Mouse (Mus musculus) lung, embryonic 16.5 days (tissue): Measurements from ENCODE around the gene Celf1. TPM values are rescaled to one million over a fixed set of nuclear protein-coding genes. Genes with fewer than 3 reads are reported as not detected.

Source experiments
- ATAC-seq: fragments of 200-750 bp; cut with Nextera tagmentation; 2 replicates; pipeline ENCODE4 v1.8.0; 2017; ENCODE audit warnings: low read depth, mild to moderate bottlenecking, moderate library complexity
- H3K27ac ChIP-seq: fragments of 300-500 bp; sonication (generic); 2 replicates; pipeline ENCODE4 v1.5.1; 2014; ENCODE audit warnings: mild to moderate bottlenecking, control low read depth, low read length
- H3K27me3 ChIP-seq: fragments of 300-500 bp; sonication (generic); 2 replicates; pipeline ENCODE4 v1.6.1; 2014; ENCODE audit warnings: low read depth, low read length, mixed read lengths; ENCODE audit not compliant: control insufficient read depth, insufficient read depth
- H3K36me3 ChIP-seq: fragments of 300-500 bp; sonication (generic); 2 replicates; pipeline ENCODE4 v1.6.1; 2014; ENCODE audit warnings: low read length; ENCODE audit not compliant: control insufficient read depth, insufficient read depth
- H3K4me1 ChIP-seq: fragments of 300-500 bp; sonication (generic); replicated peaks from 2 replicates; pipeline ENCODE4 v1.6.1; 2014; ENCODE audit warnings: low read length, mixed read lengths; ENCODE audit not compliant: control insufficient read depth, insufficient read depth
- H3K4me2 ChIP-seq: fragments of 300-500 bp; sonication (generic); 2 replicates; pipeline ENCODE4 v1.6.1; 2014; ENCODE audit warnings: low read depth, low read length, control low read depth
- H3K4me3 ChIP-seq: fragments of 300-500 bp; sonication (generic); 2 replicates; pipeline ENCODE4 v1.5.1; 2014; ENCODE audit warnings: mild to moderate bottlenecking, low read length, control low read depth
- H3K9ac ChIP-seq: fragments of 300-500 bp; sonication (generic); 2 replicates; pipeline ENCODE4 v1.6.1; 2014; ENCODE audit warnings: low read length, control low read depth
- H3K9me3 ChIP-seq: fragments of 300-500 bp; sonication (generic); 2 replicates; pipeline ENCODE4 v1.6.1; 2016; ENCODE audit warnings: low read length; ENCODE audit not compliant: control insufficient read depth
- WGBS: fragments of 180-500 bp; shearing (Covaris S2); extraction: QIAGEN DNeasy Blood & Tissue Kit; methylation state at CpG from one replicate; pipeline ENCODE4 v1.1.7; 2014; 5-methylcytosine and 5-hydroxymethylcytosine counted together
- polyA plus RNA-seq: library from polyadenylated mRNA; unstranded; fragments of >200 nt; fragmentation: Nextera tagmentation; extraction: Ambion mirVana; gene quantifications from 2 replicates; pipeline ENCODE4 v1.2.1, GENCODE M21; 2015

Gene Celf1
- polyA plus RNA-seq, 1 experiment from 2014 or later: 71.6 TPM

- peak; percentile 53 for ATAC-seq
- Histone ChIP-seq H3K27me3 (no peaks in the 10 kb centered on the region), H3K4me1 (no peaks in the 10 kb centered on the region), H3K27ac (peak overlapping the region; percentile 4), H3K36me3 (peaks cover 45% of the 10 kb centered on the region), H3K9ac (no peak overlapping the region), H3K9me3 (no peaks in the 10 kb centered on the region), H3K4me3 (no peak overlapping the region), H3K4me2 (no peak overlapping the region)
- WGBS: 67% methylated on average over 6 of the region's 6 CpGs
Measured at GRCm38 (mm10) chr2:91061849-91062481, 121.8 kb downstream of the Celf1 start.

- H3K36me3 ChIP-seq: peaks cover 35% of the 10 kb centered on the region
- H3K27ac ChIP-seq: no peak overlapping the region
- H3K9ac ChIP-seq: no peak overlapping the region
Measured at GRCm38 (mm10) chr2:91062779-91063606, 122.8 kb downstream of the Celf1 start.

GRCm38 (mm10) chr2:91064211-91064610, 124.0 kb downstream of the Celf1 start:
- no peaks in the 10 kb centered on the region for H3K9me3 ChIP-seq
- H3K27me3 ChIP-seq: no peaks in the 10 kb centered on the region
- no peak for ATAC-seq
- no peak overlapping the region for H3K4me3 ChIP-seq
- H3K4me2 ChIP-seq: no peak overlapping the region
- H3K9ac ChIP-seq: no peak overlapping the region
- H3K27ac ChIP-seq: no peak overlapping the region
- peaks cover 11% of the 10 kb centered on the region for H3K4me1 ChIP-seq
- peaks cover 25% of the 10 kb centered on the region for H3K36me3 ChIP-seq
- WGBS: 84% methylated on average over 6 of the region's 6 CpGs

More at GRCm38 (mm10) chr2:91062779-91063606, 122.8 kb downstream of the Celf1 start:
- 89% methylated on average over 16 of the region's 16 CpGs for WGBS
- H3K4me1 ChIP-seq: no peaks in the 10 kb centered on the region
- no peak overlapping the region for H3K4me2 ChIP-seq
- H3K4me3 ChIP-seq: no peak overlapping the region
- H3K9me3 ChIP-seq: no peaks in the 10 kb centered on the region
- H3K27me3 ChIP-seq: no peaks in the 10 kb centered on the region
- no peak for ATAC-seq

GRCm38 (mm10) chr2:91065544-91065943, 125.4 kb downstream of the Celf1 start:
- Histone ChIP-seq H3K27me3 (no peaks in the 10 kb centered on the region), H3K4me3 (no peak overlapping the region), H3K9me3 (no peaks in the 10 kb centered on the region), H3K36me3 (peaks cover 20% of the 10 kb centered on the region), H3K9ac (no peak overlapping the region), H3K27ac (no peak overlapping the region), H3K4me1 (peaks cover 15% of the 10 kb centered on the region), H3K4me2 (no peak overlapping the region)
- ATAC-seq: no peak
- WGBS: 54% methylated on average over 3 of the region's 3 CpGs

- no peak for ATAC-seq
- Histone ChIP-seq H3K9ac (no peak overlapping the region), H3K27me3 (no peaks in the 10 kb centered on the region), H3K9me3 (no peaks in the 10 kb centered on the region), H3K4me3 (no peak overlapping the region), H3K36me3 (peaks cover 14% of the 10 kb centered on the region), H3K4me2 (no peak overlapping the region), H3K4me1 (peaks cover 20% of the 10 kb centered on the region), H3K27ac (no peak overlapping the region)
- 84% methylated on average over 3 of the region's 3 CpGs for WGBS
Measured at GRCm38 (mm10) chr2:91066455-91066854, 126.3 kb downstream of the Celf1 start.

- 53% methylated on average over 13 of the region's 13 CpGs for WGBS
- no peaks in the 10 kb centered on the region for H3K9me3 ChIP-seq
- ATAC-seq: no peak
- H3K27ac ChIP-seq: no peak overlapping the region
- H3K36me3 ChIP-seq: peaks cover 5% of the 10 kb centered on the region
- peak overlapping the region; percentile 68 for H3K4me3 ChIP-seq
- H3K4me1 ChIP-seq: peaks cover 20% of the 10 kb centered on the region
- peak overlapping the region; percentile 83; the same call in 1 of the 2 replicates for H3K4me2 ChIP-seq
- H3K27me3 ChIP-seq: no peaks in the 10 kb centered on the region
- H3K9ac ChIP-seq: peak overlapping the region; percentile 53
Measured at GRCm38 (mm10) chr2:91068162-91068871, 128.1 kb downstream of the Celf1 start.

- H3K9ac ChIP-seq: peak overlapping the region; percentile 53
- WGBS: 37% methylated on average over 6 of the region's 6 CpGs
- H3K36me3 ChIP-seq: peaks cover 2% of the 10 kb centered on the region
- H3K27me3 ChIP-seq: no peaks in the 10 kb centered on the region
- H3K27ac ChIP-seq: no peak overlapping the region
- ATAC-seq: no peak
- no peaks in the 10 kb centered on the region for H3K9me3 ChIP-seq
- peak overlapping the region; percentile 83 for H3K4me2 ChIP-seq
- H3K4me1 ChIP-seq: peaks cover 20% of the 10 kb centered on the region
- H3K4me3 ChIP-seq: peak overlapping the region; percentile 68
Measured at GRCm38 (mm10) chr2:91068872-91069165, 128.6 kb downstream of the Celf1 start.
